Mouse (Mus musculus) central nervous system, embryonic 18 days (tissue): ENCODE measurements around the gene Mitd1. TPM values are rescaled to one million over a fixed set of nuclear protein-coding genes. Genes with fewer than 3 reads are reported as not detected.

Experiments
- polyA plus RNA-seq: library from polyadenylated mRNA; depleted of rRNA; stranded (reverse); fragments of >200 nt; gene quantifications from 2 replicates; pipeline ENCODE4 v1.2.3, GENCODE M21; 2012; rRNA removed

Gene Mitd1
- 18.4 and 21.7 TPM in 2 replicates for polyA plus RNA-seq

GRCm38 (mm10) chr1:37890025-37890652 is at the start of gene Mitd1, which contains the start of gene Mrpl30:
Gene Mitd1 (minus strand): TSS chr1:37890411.
Gene Mrpl30 (plus strand): TSS chr1:37890477.

GRCm38 (mm10) chr1:37916393-37916792 is 26.2 kb upstream of the Mitd1 start, which contains the start of gene Lyg2:
Gene Lyg2 (minus strand): TSS chr1:37916493.

DNA sequence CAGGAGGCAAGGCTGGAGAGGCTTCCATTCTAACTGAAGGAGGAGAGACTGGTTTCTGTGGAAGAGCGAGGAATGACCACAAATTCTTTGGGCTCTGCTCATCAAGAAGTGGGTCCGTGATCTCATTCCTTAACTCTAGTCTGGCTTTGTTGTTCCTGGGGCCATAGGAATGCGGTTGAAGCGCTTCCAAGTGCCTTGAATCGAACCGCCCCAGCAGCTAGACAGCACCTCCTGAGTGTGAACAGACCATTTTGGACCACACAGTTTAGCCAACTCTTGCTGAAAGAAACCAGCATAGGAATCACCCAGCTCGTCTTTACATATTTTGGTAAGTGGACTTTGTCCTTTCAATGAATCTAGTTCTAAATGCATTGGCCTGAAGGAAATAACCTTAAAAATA is 18.5 kb downstream of the Mitd1 start, which contains the start of gene Lipt1:
Gene Lipt1 (plus strand): TSS at position 35 of the 400 bp plus-strand sequence.

DNA sequence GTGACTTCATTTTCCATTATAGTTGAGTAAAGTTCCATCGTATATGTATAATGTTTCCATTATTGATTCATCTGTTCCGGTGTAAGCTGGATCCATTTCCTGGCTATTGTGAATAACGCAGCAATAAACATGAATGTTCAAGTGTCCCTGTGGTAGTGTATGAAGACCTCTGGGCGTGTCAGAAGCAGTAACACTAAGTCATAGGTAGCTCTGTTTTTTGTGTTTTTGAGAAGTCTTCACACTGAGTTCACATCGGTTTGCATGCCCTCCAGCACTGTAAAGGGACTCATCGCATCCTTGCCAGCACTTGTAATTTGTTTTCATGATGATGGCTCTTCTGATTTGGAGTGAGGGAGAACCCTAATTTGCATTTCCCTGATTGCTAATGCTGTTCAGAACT is 23.9 kb downstream of the Mitd1 start, which contains the start of gene Tsga10:
Gene Tsga10 (minus strand): TSS at position 144 of the 400 bp plus-strand sequence.

Other genes with a start within 250 kb of the Mitd1 start
- gene 2010300C02Rik, start 170.3 kb downstream of the Mitd1 start, polyA plus RNA-seq = 7.2 and 8.7 TPM in 2 replicates
- gene Tsga10, start 24.0 kb downstream of the Mitd1 start, polyA plus RNA-seq = 17.3 and 19.1 TPM in 2 replicates
- gene Lipt1, start 18.7 kb downstream of the Mitd1 start, polyA plus RNA-seq = 7.0 and 7.1 TPM in 2 replicates
- gene Mrpl30, start 66 bp upstream of the Mitd1 start, polyA plus RNA-seq = 169 and 177 TPM in 2 replicates
- gene Lyg2, start 26.1 kb upstream of the Mitd1 start, polyA plus RNA-seq = 0.03 TPM in 1 of 2 replicates, not detected in the other
- gene Lyg1, start 67.3 kb upstream of the Mitd1 start, polyA plus RNA-seq = not detected in 2 replicates
- 50.4 and 61.7 TPM in 2 replicates for gene Txndc9, start 107.5 kb upstream of the Mitd1 start, polyA plus RNA-seq
- gene Eif5b, start 107.6 kb upstream of the Mitd1 start, polyA plus RNA-seq = 25.3 and 26.2 TPM in 2 replicates
- 29.9 and 30.1 TPM in 2 replicates for gene Rev1, start 239.4 kb upstream of the Mitd1 start, polyA plus RNA-seq